Mouse (Mus musculus) C2C12 (cell line): ENCODE measurements around the gene Fam131c. TPM values are rescaled to one million over a fixed set of nuclear protein-coding genes. Genes with fewer than 3 reads are reported as not detected.

Source experiments
- H3K27me3 ChIP-seq: one replicate; pipeline ENCODE4 v1.6.1; 2011; ENCODE audit not compliant: control insufficient read depth, insufficient read depth, insufficient read length
- H3K36me3 ChIP-seq: one replicate; pipeline ENCODE4 v1.6.1; 2011; ENCODE audit not compliant: control insufficient read depth, insufficient read depth
- H3K4me3 ChIP-seq: one replicate; pipeline ENCODE4 v1.5.1; 2011; ENCODE audit warnings: mild to moderate bottlenecking, control low read depth; ENCODE audit not compliant: poor library complexity, insufficient read depth, severe bottlenecking
- H3K79me2 ChIP-seq: one replicate; pipeline ENCODE4 v1.6.1; 2011; ENCODE audit not compliant: control insufficient read depth, insufficient read depth
- H3K79me3 ChIP-seq: one replicate; pipeline ENCODE4 v1.6.1; 2011; ENCODE audit warnings: low read depth, control low read depth
- H3ac ChIP-seq: one replicate; pipeline ENCODE3; 2011; ENCODE audit warnings: low read depth; ENCODE audit not compliant: control insufficient read depth, insufficient read length
- CEBPB ChIP-seq: IDR thresholded peaks from one replicate; pipeline ENCODE4 v1.6.1; 2011; ENCODE audit warnings: low read depth, mild to moderate bottlenecking, control low read depth, moderate library complexity
- CTCF ChIP-seq: IDR thresholded peaks from one replicate; pipeline ENCODE4 v1.5.1; 2011; ENCODE audit not compliant: control insufficient read depth, insufficient read depth, insufficient read length
- FOSL1 ChIP-seq: IDR thresholded peaks from one replicate; pipeline ENCODE4 v1.8.0; 2011; ENCODE audit warnings: mild to moderate bottlenecking, low read length; ENCODE audit not compliant: poor library complexity, insufficient read depth, severe bottlenecking
- MAX ChIP-seq: IDR thresholded peaks from one replicate; pipeline ENCODE4 v1.6.1; 2011; ENCODE audit warnings: mild to moderate bottlenecking, control low read depth
- MYOD1 ChIP-seq: IDR thresholded peaks from one replicate; pipeline ENCODE4 v1.6.1; 2011; ENCODE audit warnings: low read depth; ENCODE audit not compliant: control insufficient read depth, insufficient read length
- MYOG ChIP-seq: IDR thresholded peaks from one replicate; pipeline ENCODE4 v1.6.1; 2011; ENCODE audit not compliant: control insufficient read depth, insufficient read length; ENCODE audit errors: extremely low read depth
- USF1 ChIP-seq: IDR thresholded peaks from one replicate; pipeline ENCODE4 v1.6.1; 2011; ENCODE audit warnings: low read depth, mild to moderate bottlenecking, control low read depth, moderate library complexity
- microRNA-seq: library from miRNA; unstranded; fragments of <30 nt; microRNA quantifications from one replicate; pipeline ENCODE4, GENCODE M21; 2019; ENCODE audit warnings: borderline microRNAs expressed
- polyA plus RNA-seq: library from polyadenylated mRNA; unstranded; fragments of >200 nt; fragmentation: generic; extraction: Trizol; gene quantifications from one replicate; pipeline ENCODE4 v1.2.1, GENCODE M21; 2012; ENCODE audit warnings: missing spikeins

The Fam131c gene
- polyA plus RNA-seq, 1 experiment: 1.9 TPM

DNA sequence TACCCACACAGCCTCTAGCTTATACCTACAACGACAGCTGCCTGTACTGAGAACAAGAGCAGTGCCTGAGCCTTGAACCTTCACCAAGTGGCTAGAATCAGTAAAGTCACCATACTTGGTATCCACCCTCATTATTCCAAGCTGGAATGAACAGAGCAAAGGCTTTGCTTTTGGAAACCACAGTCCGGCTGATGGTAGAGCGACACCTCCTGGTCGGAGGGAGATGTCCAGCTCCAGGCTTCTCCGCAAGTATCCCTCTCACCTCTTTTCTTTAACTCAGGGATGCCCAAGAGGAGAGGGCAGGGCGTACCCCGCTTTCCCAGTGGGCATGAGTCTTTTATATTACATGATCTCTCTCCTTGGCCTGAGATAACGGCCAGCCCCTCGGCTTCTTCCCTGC is 61.8 kb downstream of the Fam131c start:
- Histone ChIP-seq H3K27me3 (no peaks in the 10 kb centered on the region), H3K79me3 (no peaks in the 10 kb centered on the region), H3K4me3 (no peak overlapping the region), H3K79me2 (no peaks in the 10 kb centered on the region), H3ac (no peak overlapping the region), H3K36me3 (no peaks in the 10 kb centered on the region)
- TF ChIP-seq CTCF (peak; percentile 69), MYOG (no peak), MAX (no peak), MYOD1 (no peak)

DNA sequence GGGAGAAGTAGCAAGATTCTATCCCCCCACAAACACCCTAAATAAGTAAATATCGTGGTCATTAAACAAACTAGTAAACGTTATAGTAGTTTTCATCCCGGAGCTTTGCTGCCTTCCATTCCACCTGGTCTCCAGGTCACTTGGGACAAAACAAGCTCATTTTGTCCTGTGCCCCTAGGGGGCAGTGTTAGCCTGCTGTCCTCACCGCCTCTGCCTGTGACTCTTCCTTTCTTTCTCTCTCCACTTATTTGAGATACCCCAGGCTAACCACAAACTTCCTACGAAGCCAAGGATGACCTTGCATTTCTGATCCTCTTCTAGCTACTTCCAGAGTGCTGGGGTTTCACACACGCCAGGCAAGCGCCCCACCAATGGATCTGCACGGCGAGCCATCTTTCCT is 63.0 kb downstream of the Fam131c start:
- TF ChIP-seq CEBPB (no peak), MYOD1 (no peak), MYOG (no peak), FOSL1 (no peak), MAX (no peak), CTCF (no peak), USF1 (no peak)

DNA sequence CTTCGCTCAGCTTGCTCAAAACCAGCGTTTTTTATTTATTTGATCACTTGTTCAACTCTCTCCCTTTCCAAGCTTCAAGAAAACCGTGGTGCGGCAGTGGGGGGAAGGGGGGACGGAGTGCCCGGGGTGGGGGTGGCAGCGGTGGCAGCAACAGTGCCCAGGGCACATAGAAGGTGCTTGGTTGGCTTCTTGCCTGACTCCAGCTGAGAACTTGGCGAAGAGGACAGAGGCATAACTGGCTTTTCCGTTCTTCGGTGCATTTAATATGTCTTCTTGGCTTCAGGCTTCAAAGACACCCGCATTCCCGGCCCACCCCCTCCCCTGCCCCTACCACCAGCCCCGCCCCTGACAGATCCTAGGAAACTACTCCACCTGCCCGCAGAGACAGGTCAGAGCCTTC is 64.6 kb downstream of the Fam131c start:
- H3ac ChIP-seq: no peak overlapping the region
- H3K36me3 ChIP-seq: no peaks in the 10 kb centered on the region
- no peaks in the 10 kb centered on the region for H3K27me3 ChIP-seq
- TF ChIP-seq USF1 (no peak), CEBPB (no peak), MAX (no peak), FOSL1 (no peak), CTCF (no peak), MYOG (no peak), MYOD1 (no peak)
- H3K4me3 ChIP-seq: no peak overlapping the region
- H3K79me3 ChIP-seq: no peaks in the 10 kb centered on the region
- no peaks in the 10 kb centered on the region for H3K79me2 ChIP-seq

More for the DNA sequence above, 63.0 kb downstream of the Fam131c start:
- H3K4me3 ChIP-seq: no peak overlapping the region
- H3K79me3 ChIP-seq: no peaks in the 10 kb centered on the region
- no peaks in the 10 kb centered on the region for H3K36me3 ChIP-seq
- no peaks in the 10 kb centered on the region for H3K27me3 ChIP-seq
- H3K79me2 ChIP-seq: no peaks in the 10 kb centered on the region
- no peak overlapping the region for H3ac ChIP-seq

DNA sequence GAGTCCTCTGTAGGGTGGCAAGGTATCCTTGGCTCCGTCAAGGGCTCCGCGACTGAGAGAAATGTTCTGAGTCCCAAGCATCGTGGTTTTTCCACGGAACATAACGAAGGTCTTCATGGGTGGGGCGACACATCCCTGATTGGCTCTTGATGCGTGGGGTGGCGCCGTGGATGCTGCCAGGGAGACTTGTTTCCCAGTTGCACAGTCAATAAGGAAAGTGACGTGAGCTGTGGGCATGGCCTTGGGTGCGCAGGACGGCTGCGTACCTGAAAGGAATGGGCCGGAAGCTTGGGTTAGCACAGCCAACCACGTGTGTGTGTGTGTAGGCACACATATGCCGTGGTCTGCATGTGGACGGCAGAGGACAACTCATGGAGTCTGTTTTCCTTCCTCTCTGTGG is 65.2 kb downstream of the Fam131c start:
- no peak overlapping the region for H3ac ChIP-seq
- no peak overlapping the region for H3K4me3 ChIP-seq
- no peak for TF ChIP-seq CTCF
- TF ChIP-seq MYOG: no peak
- TF ChIP-seq CEBPB: no peak
- no peak for TF ChIP-seq MAX
- TF ChIP-seq USF1: no peak
- no peaks in the 10 kb centered on the region for H3K36me3 ChIP-seq
- no peaks in the 10 kb centered on the region for H3K27me3 ChIP-seq
- no peaks in the 10 kb centered on the region for H3K79me2 ChIP-seq
- no peaks in the 10 kb centered on the region for H3K79me3 ChIP-seq

Small RNA genes lying within 50 kb of the gene (microRNA-seq; reads per million reads assigned to microRNA genes)
- not detected for gene Gm25690

Other genes starting within 250 kb of the Fam131c start
- 141 TPM for gene Szrd1, start 228.4 kb upstream of the Fam131c start, polyA plus RNA-seq
- 11.6 TPM for gene Fbxo42, start 220.3 kb upstream of the Fam131c start, polyA plus RNA-seq
- 1.6 TPM for gene Rsg1, start 154.3 kb upstream of the Fam131c start, polyA plus RNA-seq
- 26.7 TPM for gene Arhgef19, start 128.7 kb upstream of the Fam131c start, polyA plus RNA-seq
- 129 TPM for gene Epha2, start 67.0 kb upstream of the Fam131c start, polyA plus RNA-seq
- gene Clcnka, start 30.5 kb downstream of the Fam131c start, polyA plus RNA-seq: not detected
- not detected for gene Clcnkb, start 47.8 kb downstream of the Fam131c start, polyA plus RNA-seq
- gene Hspb7, start 52.6 kb downstream of the Fam131c start, polyA plus RNA-seq: 0.30 TPM
- gene Srarp, start 67.9 kb downstream of the Fam131c start, polyA plus RNA-seq: not detected
- 30.3 TPM for gene Zbtb17, start 76.4 kb downstream of the Fam131c start, polyA plus RNA-seq
- gene Spen, start 170.4 kb downstream of the Fam131c start, polyA plus RNA-seq: 12.1 TPM
- gene Fblim1, start 237.9 kb downstream of the Fam131c start, polyA plus RNA-seq: 49.8 TPM